Mouse (Mus musculus): ENCODE measurements at regions not wholly inside any gene's neighbourhood (a gene's known extent, or its start where the extent isn't known, plus 50 kb on each side); places are given as distances from the start of the nearest gene placed in this dataset.

- no peak for DNase-seq
These were observed 62.5 kb downstream of the Cavin4 start for GRCm38 (mm10) chr4:48725660-48726348.

GRCm38 (mm10) chr4:48726349-48726835, 63.1 kb downstream of the Cavin4 start:
- DNase-seq = no peak

GRCm38 (mm10) chr4:48734854-48735564, 71.7 kb downstream of the Cavin4 start:
- DNase-seq = no peak

GRCm38 (mm10) chr4:48746237-48746636, 82.9 kb downstream of the Cavin4 start:
- DNase-seq = no peak

GRCm38 (mm10) chr4:48749566-48749965, 86.3 kb downstream of the Cavin4 start:
- no peak for DNase-seq

- DNase-seq = no peak
These were observed 86.8 kb downstream of the Cavin4 start for GRCm38 (mm10) chr4:48750087-48750486.

GRCm38 (mm10) chr4:48754466-48755171, 91.3 kb downstream of the Cavin4 start:
- no peak for DNase-seq

GRCm38 (mm10) chr4:48760625-48761024, 97.3 kb downstream of the Cavin4 start:
- no peak for DNase-seq

- no peak for DNase-seq
These were observed 103.1 kb downstream of the Cavin4 start for GRCm38 (mm10) chr4:48766458-48766857.

GRCm38 (mm10) chr4:48770403-48770953, 107.2 kb downstream of the Cavin4 start:
- DNase-seq = no peak

GRCm38 (mm10) chr4:48770954-48771665, 107.8 kb downstream of the Cavin4 start:
- DNase-seq = peak; percentile 9

- DNase-seq = no peak
These were observed 108.5 kb downstream of the Cavin4 start for GRCm38 (mm10) chr4:48771836-48772235.

GRCm38 (mm10) chr4:48779202-48779905, 116.0 kb downstream of the Cavin4 start:
- peak; percentile 41 for DNase-seq

GRCm38 (mm10) chr4:48779955-48780354, 116.6 kb downstream of the Cavin4 start:
- no peak for DNase-seq

- DNase-seq = no peak
These were observed 117.8 kb downstream of the Cavin4 start for GRCm38 (mm10) chr4:48781099-48781498.

GRCm38 (mm10) chr4:48782686-48783085, 119.4 kb downstream of the Cavin4 start:
- DNase-seq = no peak

- DNase-seq = no peak
These were observed 127.8 kb downstream of the Cavin4 start for GRCm38 (mm10) chr4:48791096-48791495.

- no peak for DNase-seq
These were observed 140.5 kb downstream of the Cavin4 start for GRCm38 (mm10) chr4:48803777-48804176.

GRCm38 (mm10) chr4:48808571-48808970, 145.3 kb downstream of the Cavin4 start:
- DNase-seq = no peak

- DNase-seq = no peak
These were observed 170.4 kb downstream of the Cavin4 start for GRCm38 (mm10) chr4:48833718-48834117.

GRCm38 (mm10) chr4:48842777-48843214, 179.5 kb downstream of the Cavin4 start:
- DNase-seq = no peak

- DNase-seq = no peak
These were observed 188.0 kb upstream of the Plppr1 start for GRCm38 (mm10) chr4:48871105-48871504.
